Mouse (Mus musculus) lung, adult 18-20 months (tissue): ENCODE data around the gene Pxdn.
A peak's percentile ranks its signal among the peaks of the same experiment; 100 is the strongest.

Source experiments
- DNase-seq, 2 experiments: peaks; one replicate each; pipeline ENCODE4 v3.0.0; 2022; ENCODE audit warnings: mixed read lengths in 2 of 2

Pxdn gene

DNA sequence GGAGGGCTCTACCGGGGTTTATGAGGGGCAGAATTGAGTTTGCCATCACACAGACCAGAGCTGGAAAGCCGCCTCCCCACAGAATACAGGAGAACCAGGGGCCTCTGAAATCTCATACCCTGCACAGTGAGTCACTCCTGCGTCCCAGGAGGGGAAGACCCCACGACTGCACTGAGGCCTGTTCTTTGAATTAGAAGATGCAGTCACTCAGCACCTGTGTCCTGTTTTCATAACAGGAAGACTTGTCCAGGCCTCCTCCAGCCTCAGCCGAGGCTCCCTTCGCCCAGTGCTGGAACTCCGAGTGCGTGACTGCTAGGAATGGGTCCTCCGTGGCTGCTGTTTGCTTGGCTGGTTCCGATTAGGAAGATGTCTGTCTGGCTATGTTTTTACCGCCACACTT, 16.6 kb downstream of the Pxdn start:
- no peak for DNase-seq

- no peak for DNase-seq
These were observed 17.1 kb downstream of the Pxdn start for GRCm38 (mm10) chr12:29954464-29954863.

- no peak for DNase-seq
These were observed 19.6 kb downstream of the Pxdn start for GRCm38 (mm10) chr12:29956969-29957368.

- DNase-seq, result no peak
These were observed 21.2 kb downstream of the Pxdn start for GRCm38 (mm10) chr12:29958637-29959036.

- peak; percentile 24 to 61 for DNase-seq
These were observed 23.6 kb downstream of the Pxdn start for GRCm38 (mm10) chr12:29961041-29961440.

DNA sequence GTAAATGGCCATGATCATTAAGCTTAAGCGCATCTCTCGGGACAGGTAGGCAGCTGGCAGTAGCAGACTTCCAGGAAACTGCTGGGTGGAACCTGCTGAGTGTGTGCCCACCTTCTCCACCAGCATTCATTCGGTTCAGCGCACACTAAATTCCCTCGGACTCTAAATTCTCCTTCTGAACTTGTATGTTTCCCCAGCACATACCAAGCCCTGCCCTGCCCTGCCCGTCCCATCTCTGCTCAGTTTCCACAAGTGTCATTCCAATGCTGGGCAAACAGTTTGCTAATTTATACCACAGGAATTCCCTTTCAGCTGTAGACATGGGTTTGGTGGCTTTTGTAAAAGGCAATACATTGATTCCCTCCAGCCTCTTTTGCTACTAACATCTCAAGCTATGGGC, 27.6 kb downstream of the Pxdn start:
- DNase-seq, result peak; percentile 46 to 52

- DNase-seq, result no peak
These were observed 34.5 kb downstream of the Pxdn start for GRCm38 (mm10) chr12:29971795-29972464.

- DNase-seq, result no peak
These were observed 35.1 kb downstream of the Pxdn start for GRCm38 (mm10) chr12:29972533-29972932.

- DNase-seq, result no peak
These were observed 42.7 kb downstream of the Pxdn start for GRCm38 (mm10) chr12:29980076-29980475.

- DNase-seq, result no peak
These were observed 44.4 kb downstream of the Pxdn start for GRCm38 (mm10) chr12:29981722-29982293.

GRCm38 (mm10) chr12:29983190-29983589, 45.8 kb downstream of the Pxdn start:
- peak; percentile 36 to 53 for DNase-seq

GRCm38 (mm10) chr12:29985126-29985525, 47.7 kb downstream of the Pxdn start:
- DNase-seq, result no peak

DNA sequence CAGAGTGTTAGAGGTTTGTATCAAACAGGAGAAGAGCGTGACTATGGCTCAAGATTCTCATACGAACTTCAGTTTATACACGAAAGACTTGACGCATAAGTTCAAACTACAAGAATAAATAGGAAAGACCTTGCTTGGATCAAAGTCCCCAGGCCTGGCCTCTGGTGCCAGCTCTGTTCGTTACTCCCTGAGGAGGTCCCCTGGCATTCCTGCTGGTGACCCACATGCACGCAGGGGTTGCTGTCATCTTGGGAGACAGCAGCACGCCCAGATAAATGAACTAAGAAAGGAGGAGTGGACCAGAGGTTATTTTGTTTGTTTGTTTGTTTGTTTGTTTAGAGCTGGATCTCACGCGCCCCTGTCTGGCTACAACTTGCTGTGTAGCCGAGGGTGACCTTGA, 48.8 kb downstream of the Pxdn start:
- no peak for DNase-seq

DNA sequence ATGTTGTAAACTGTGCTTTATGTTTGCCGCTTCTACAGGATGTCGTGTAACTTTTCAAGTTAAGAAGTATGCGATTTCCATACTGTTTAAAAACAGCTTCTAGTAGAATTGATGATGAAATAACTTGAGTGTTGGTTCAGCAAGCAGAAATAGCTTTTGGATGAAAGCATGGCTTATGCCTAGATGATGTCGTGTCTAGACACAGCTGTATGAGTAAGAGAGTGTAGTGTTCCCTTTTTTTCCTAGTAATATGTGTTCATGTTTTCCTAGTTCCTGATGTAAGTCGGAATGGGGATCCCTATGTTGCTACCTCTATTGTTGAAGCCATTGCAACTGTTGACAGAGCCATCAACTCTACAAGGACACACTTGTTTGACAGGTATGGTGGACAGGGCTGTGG, 61.5 kb downstream of the Pxdn start:
- no peak for DNase-seq

DNA sequence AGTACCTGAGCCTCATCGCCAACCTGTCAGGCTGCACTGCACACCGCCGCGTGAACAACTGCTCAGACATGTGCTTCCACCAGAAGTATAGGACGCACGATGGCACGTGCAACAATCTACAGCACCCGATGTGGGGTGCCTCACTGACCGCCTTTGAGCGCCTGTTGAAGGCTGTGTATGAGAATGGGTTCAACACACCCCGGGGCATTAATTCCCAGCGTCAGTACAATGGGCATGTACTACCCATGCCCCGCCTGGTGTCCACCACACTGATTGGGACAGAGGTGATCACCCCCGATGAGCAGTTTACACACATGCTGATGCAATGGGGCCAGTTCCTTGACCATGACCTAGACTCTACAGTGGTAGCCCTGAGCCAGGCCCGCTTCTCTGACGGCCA, 64.5 kb downstream of the Pxdn start:
- DNase-seq, result no peak

DNA sequence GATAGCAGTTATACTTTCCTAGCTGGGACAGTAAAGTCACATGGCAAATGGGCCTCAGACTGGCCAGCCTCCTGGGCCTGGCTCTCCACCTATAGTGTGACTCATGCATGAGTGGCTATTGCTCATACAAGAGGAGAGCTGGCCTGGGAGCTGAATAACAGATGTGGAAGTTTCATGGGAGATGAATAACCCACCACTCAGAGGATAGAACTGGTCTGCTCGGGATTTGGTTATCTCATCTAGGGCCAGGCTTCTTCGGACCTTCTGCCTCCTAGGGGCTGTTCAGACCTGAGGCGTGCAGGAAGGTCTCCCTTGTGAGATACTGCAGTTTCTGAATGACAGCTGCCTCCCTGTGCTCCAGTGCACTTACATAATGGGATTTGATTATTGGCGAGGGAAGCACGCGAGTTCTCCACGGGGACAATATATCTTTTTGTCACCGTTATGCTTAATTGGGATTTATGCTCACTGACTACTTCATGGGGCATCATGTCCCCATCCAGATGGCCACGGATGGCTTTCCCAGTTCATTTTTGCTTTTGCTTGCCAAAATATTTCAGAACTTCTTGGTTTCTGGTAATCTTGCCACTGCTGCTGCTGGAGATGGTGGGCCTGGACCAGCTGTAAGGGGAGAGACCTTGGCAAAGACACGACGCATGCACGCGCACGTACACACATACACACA, 66.4 kb downstream of the Pxdn start:
- no peak for DNase-seq

DNA sequence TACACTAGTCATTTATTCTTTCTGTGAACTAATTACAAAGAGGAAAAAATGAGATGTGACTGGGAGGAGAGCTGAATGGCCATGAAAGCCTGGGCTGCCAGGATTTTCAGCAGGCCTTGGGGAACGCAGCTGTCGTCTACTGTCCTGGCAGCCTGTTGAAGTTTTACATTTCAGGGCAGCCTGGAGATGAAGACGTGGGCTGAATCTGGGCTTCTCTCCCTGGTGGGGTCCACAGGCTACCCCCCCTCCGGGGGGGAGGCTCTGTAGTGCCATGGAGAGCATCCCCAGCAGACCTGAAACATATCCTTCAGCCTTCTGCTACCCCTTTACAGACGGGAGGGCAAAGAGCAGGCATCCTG, 66.9 kb downstream of the Pxdn start:
- DNase-seq, result no peak

GRCm38 (mm10) chr12:30006586-30006985, 69.2 kb downstream of the Pxdn start:
- no peak for DNase-seq

DNA sequence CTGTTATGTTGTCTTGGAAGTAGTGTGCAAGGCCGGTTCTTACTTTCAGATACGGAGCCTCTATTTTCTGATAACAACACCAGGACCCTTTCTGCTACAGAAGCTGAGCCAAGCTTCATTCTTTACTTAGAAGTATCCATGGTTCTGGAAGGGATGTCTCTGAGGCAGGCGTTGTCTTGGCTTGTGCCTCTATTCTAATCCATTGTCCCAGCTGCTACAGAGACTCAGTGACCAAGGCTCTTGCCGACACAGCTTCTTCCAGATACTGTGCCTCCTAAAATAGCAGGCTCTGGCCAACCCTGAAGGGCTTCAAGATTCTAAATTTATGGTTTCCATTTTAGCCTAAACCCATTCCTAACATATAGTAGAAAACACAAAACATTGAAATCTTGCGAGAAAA, 71.3 kb downstream of the Pxdn start:
- no peak for DNase-seq

- no peak for DNase-seq
These were observed 78.1 kb downstream of the Pxdn start for GRCm38 (mm10) chr12:30015501-30015900.

- DNase-seq, result no peak
These were observed 79.7 kb downstream of the Pxdn start for GRCm38 (mm10) chr12:30017131-30017530.

DNA sequence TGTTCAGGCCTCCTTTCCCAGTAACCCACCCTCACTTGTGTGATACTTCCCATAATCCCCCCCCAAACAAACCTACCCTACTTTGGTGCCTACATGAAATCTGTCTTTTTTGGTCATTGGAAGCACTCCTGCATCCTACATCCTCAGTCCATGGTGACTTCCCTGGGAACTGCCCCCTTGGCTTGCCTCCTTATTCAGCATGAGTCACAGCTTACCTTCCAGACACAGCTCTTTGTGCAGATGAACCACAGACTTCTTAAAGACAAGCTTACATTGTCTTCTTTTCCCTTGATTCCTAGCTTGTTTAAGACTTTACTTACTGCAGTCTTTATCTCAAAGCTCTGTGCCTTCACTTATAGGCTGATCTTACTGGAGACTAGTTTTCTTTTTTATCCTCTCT, 83.0 kb downstream of the Pxdn start:
- no peak for DNase-seq

DNA sequence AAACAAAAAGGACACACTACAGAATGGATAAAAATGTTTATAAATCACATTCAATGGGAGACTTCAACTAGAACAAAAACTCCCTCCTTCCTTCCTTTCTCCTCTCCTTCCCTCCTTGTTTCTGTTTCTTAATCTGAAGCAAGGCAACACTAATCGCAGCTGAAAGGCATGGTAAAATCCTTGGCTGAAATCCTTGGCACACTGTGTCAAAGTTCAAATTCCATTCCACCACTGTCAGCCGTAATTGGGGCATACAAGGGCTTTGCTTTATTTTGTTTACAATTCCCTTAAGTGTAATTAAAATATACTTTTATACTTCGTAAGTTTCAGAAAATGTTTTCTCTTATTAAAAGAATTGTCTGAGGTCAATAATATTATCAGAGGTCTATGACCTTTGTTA, 86.1 kb downstream of the Pxdn start:
- DNase-seq, result peak in 1 of 2 experiments; percentile 34

DNA sequence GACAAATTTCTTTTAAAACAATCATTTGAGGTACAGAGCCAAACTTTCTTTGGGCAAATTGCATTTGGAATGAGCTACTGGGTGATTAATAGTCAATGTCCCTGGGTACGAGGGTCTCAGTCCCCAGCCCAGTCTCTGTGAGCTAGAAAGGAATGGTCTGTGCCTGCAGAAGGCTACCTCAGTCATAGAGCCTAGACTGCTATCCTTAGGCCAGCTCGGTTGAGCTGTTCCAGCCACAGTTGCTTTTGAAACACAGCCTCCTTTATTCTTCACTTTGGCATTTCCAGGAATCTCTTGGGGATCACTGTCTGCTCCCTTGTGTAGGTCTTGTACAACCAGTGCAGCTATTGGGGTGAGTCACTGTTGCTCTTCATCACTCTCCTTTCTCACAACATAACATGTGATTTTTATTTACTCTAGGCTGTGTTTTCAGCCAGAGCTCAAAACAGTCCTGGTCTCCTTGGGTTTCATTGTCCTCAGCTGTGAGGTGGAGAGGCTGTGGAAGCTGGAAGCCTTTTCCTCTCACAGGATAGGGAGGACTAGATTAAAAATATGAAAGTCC, 86.9 kb downstream of the Pxdn start:
- DNase-seq, result no peak
